Mouse (Mus musculus): ENCODE data around the gene Metrn.

DNA sequence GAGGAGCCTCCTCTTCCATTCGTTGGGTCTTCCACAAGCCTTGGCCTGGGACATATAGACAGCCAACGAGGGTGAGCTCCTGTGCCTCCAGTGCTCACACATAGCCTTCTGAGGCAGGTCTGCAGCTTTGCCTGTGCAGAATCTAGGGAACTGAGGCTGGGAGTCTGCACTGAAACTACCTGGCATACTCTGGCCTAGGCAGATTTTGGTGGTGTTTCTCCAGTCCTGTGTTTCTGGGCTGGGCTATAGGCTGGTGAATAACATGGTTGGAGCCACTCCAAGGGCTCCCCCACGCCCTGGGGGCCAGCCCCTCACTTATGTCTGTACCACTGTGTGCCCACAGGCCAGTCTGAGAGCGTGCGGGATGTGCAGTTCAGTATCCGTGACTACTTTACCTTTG lies 28.4 kb upstream of the Metrn start:
- TF ChIP-seq CTCF (IDR thresholded peaks at IDR 0.05; ENCODE audit: low read depth, low read length) (no peak), POLR2A (IDR thresholded peaks at IDR 0.05; ENCODE audit: insufficient read depth, low read length) (no peak), EP300 (IDR thresholded peaks at IDR 0.05; ENCODE audit: insufficient read depth, low read depth, low read length) (no peak)

Measured in ES-Bruce4 (cell line).